Mouse (Mus musculus): ENCODE data around the gene Atp2a2. TPM values are rescaled to one million over a fixed set of nuclear protein-coding genes. Genes with fewer than 3 reads are reported as not detected.

Atp2a2 gene
- total RNA-seq, 2 experiments from 2014 or later: 11,843 to 11,873 TPM

GRCm38 (mm10) chr5:122521130-122521473 is 19.1 kb upstream of the Atp2a2 start:
- DNase-seq: peak; percentile 55 to 56
- intact Hi-C loops (cut with DNase I): no loop called here

GRCm38 (mm10) chr5:122520254-122521129 is 18.5 kb upstream of the Atp2a2 start:
- DNase-seq: peak; percentile 59
- intact Hi-C loops (cut with DNase I): no loop called here

- intact Hi-C loops (cut with DNase I): no loop called here
- no peak for DNase-seq
These were observed 17.1 kb upstream of the Atp2a2 start for GRCm38 (mm10) chr5:122519043-122519660.

- intact Hi-C loops (cut with DNase I): no loop called here
- no peak for DNase-seq
These were observed 16.2 kb upstream of the Atp2a2 start for GRCm38 (mm10) chr5:122518247-122518646.

GRCm38 (mm10) chr5:122516901-122517300 is 14.9 kb upstream of the Atp2a2 start:
- DNase-seq: no peak
- intact Hi-C loops (cut with DNase I): no loop called here

GRCm38 (mm10) chr5:122516029-122516730 is 14.2 kb upstream of the Atp2a2 start:
- intact Hi-C loops (cut with DNase I): no loop called here
- no peak for DNase-seq

GRCm38 (mm10) chr5:122514127-122514521 is 12.1 kb upstream of the Atp2a2 start:
- no peak for DNase-seq
- intact Hi-C loops (cut with DNase I): no loop called here

GRCm38 (mm10) chr5:122513421-122514126 is 11.5 kb upstream of the Atp2a2 start:
- intact Hi-C loops (cut with DNase I): no loop called here
- DNase-seq: no peak

- DNase-seq: no peak
- intact Hi-C loops (cut with DNase I): no loop called here
These were observed 10.0 kb upstream of the Atp2a2 start for GRCm38 (mm10) chr5:122512011-122512410.

- DNase-seq: peak in 1 of 2 experiments; percentile 53
- intact Hi-C loops (cut with DNase I): loop anchor here (1.0 to 2.0 kb wide), 2 partner anchors 13 to 110 kb away; no protein-coding TSS in a partner anchor
These were observed 9.4 kb upstream of the Atp2a2 start for GRCm38 (mm10) chr5:122511405-122511804.

GRCm38 (mm10) chr5:122510651-122511157 is 8.7 kb upstream of the Atp2a2 start:
- DNase-seq: peak; percentile 71 to 73
- intact Hi-C loops (cut with DNase I): loop anchor here (1.0 to 2.0 kb wide), 2 partner anchors 14 to 111 kb away; no protein-coding TSS in a partner anchor

GRCm38 (mm10) chr5:122509608-122510007 is 7.6 kb upstream of the Atp2a2 start:
- intact Hi-C loops (cut with DNase I): loop anchor here (2.0 kb wide), 1 partner anchor 15 kb away; no protein-coding TSS in a partner anchor
- DNase-seq: peak in 1 of 2 experiments; percentile 60

GRCm38 (mm10) chr5:122508861-122509306 is 6.9 kb upstream of the Atp2a2 start:
- intact Hi-C loops (cut with DNase I): no loop called here
- DNase-seq: no peak

GRCm38 (mm10) chr5:122507396-122507795 is 5.4 kb upstream of the Atp2a2 start:
- intact Hi-C loops (cut with DNase I): no loop called here
- no peak for DNase-seq

- DNase-seq: no peak
- intact Hi-C loops (cut with DNase I): no loop called here
These were observed 4.4 kb upstream of the Atp2a2 start for GRCm38 (mm10) chr5:122506462-122506861.

GRCm38 (mm10) chr5:122505554-122505953 is 3.5 kb upstream of the Atp2a2 start:
- no peak for DNase-seq
- intact Hi-C loops (cut with DNase I): no loop called here

- intact Hi-C loops (cut with DNase I): loop anchor here (2.0 to 5.0 kb wide), 4 partner anchors 43 to 204 kb away; partner anchors contain the start of genes Anapc7 and P2rx4
- DNase-seq: no peak
These were observed 1.7 kb upstream of the Atp2a2 start for GRCm38 (mm10) chr5:122503760-122504119.

GRCm38 (mm10) chr5:122503015-122503759 is 1.2 kb upstream of the Atp2a2 start:
- intact Hi-C loops (cut with DNase I): loop anchor here (2.0 to 5.0 kb wide), 4 partner anchors 44 to 204 kb away; partner anchors contain the start of genes Anapc7 and P2rx4
- DNase-seq: no peak
